Mouse (Mus musculus): Measurements from ENCODE around the gene Hps6. TPM values are rescaled to one million over a fixed set of nuclear protein-coding genes. Genes with fewer than 3 reads are reported as not detected.

The Hps6 gene
- polyA plus RNA-seq, 1 experiment from 2014 or later = 3.9 TPM

DNA sequence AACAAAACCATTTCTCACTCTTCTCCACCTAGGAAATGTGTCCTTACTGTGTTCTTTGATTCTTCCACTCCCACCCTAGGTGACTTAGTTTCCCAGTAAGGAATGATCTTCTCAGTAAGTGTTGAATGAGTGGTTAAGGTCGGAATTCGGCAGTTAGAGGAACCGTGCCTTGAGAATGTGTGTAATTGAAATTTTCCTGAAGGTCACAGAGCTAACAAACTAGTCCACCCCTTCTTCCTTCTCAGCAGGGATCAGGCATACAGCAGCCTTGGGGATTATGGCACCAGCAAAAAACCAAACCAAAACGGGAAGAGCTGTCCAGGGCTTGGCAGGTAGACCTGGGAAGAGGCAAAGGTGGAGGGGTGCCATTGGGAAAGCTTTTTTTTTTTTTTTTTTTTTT lies 45.8 kb downstream of the Hps6 start:
- ATAC-seq = no peak
- Histone ChIP-seq H3K4me3 (no peak overlapping the region), H3K9ac (no peak overlapping the region), H3K27ac (no peak overlapping the region), H3K27me3 (replicated peaks) (peaks cover 13% of the 10 kb centered on the region), H3K9me3 (replicated peaks) (no peaks in the 10 kb centered on the region), H3K4me2 (no peak overlapping the region), H3K4me1 (peaks cover 37% of the 10 kb centered on the region), H3K36me3 (no peaks in the 10 kb centered on the region)
- 57% methylated on average over 4 of the region's 4 CpGs for WGBS (ENCODE audit: insufficient replicate concordance)

DNA sequence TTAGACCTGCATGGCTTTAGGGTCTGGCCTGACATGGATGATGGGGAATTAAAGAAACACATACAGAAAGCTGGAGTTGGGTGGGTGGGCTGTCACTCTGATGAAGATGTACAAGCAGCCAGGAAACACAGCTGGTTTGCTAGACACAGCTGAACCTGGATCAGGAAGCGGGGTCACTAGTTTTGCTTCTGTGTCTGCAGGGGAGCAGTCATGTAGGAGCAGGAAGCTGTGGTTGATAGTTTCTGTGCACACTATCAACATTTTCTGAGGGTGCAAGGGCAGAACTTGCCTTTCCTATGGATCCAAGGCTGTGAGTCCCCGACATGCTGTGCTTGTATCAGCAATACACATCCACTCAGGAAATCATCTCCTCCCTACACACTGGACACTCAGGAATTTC lies 47.2 kb downstream of the Hps6 start:
- Histone ChIP-seq H3K9ac (no peak overlapping the region), H3K36me3 (no peaks in the 10 kb centered on the region), H3K4me2 (no peak overlapping the region), H3K27me3 (replicated peaks) (peaks cover 9% of the 10 kb centered on the region), H3K9me3 (replicated peaks) (no peaks in the 10 kb centered on the region), H3K4me3 (no peak overlapping the region), H3K27ac (no peak overlapping the region), H3K4me1 (peaks cover 29% of the 10 kb centered on the region)
- no peak for ATAC-seq
- 26% methylated on average over 2 of the region's 2 CpGs for WGBS (ENCODE audit: insufficient replicate concordance)

Other genes with a start within 250 kb of the Hps6 start
- gene Mgea5, start 219.7 kb upstream of the Hps6 start, polyA plus RNA-seq (2016; fragmentation: Nextera tagmentation; extraction: Ambion mirVana) = 34.8 and 37.9 TPM in 2 replicates
- gene Kcnip2, start 187.4 kb upstream of the Hps6 start, polyA plus RNA-seq (2016; fragmentation: Nextera tagmentation; extraction: Ambion mirVana) = 1.3 and 1.4 TPM in 2 replicates
- gene Armh3, start 5.0 kb upstream of the Hps6 start, polyA plus RNA-seq (2016; fragmentation: Nextera tagmentation; extraction: Ambion mirVana) = 6.5 TPM in 2 replicates
- 34.8 and 36.0 TPM in 2 replicates for gene Pprc1, start 41.4 kb downstream of the Hps6 start, polyA plus RNA-seq (2016; fragmentation: Nextera tagmentation; extraction: Ambion mirVana)
- 53.2 and 53.4 TPM in 2 replicates for gene Ldb1, start 41.7 kb downstream of the Hps6 start, polyA plus RNA-seq (2016; fragmentation: Nextera tagmentation; extraction: Ambion mirVana)
- gene Nolc1, start 72.4 kb downstream of the Hps6 start, polyA plus RNA-seq (2016; fragmentation: Nextera tagmentation; extraction: Ambion mirVana) = 136 and 147 TPM in 2 replicates
- not detected in 2 replicates for gene Elovl3, start 128.4 kb downstream of the Hps6 start, polyA plus RNA-seq (2016; fragmentation: Nextera tagmentation; extraction: Ambion mirVana)
- gene Pitx3, start 144.8 kb downstream of the Hps6 start, polyA plus RNA-seq (2016; fragmentation: Nextera tagmentation; extraction: Ambion mirVana) = 0.59 and 0.94 TPM in 2 replicates
- 27.7 and 30.6 TPM in 2 replicates for gene Gbf1, start 149.0 kb downstream of the Hps6 start, polyA plus RNA-seq (2016; fragmentation: Nextera tagmentation; extraction: Ambion mirVana)

Measured in liver, embryonic 12.5 days (tissue).